Mouse (Mus musculus): ENCODE measurements at regions not wholly inside any gene's neighbourhood (a gene's known extent, or its start where the extent isn't known, plus 50 kb on each side); places are given as distances from the start of the nearest gene placed in this dataset.
A peak's percentile ranks its signal among the peaks of the same experiment; 100 is the strongest.

- H3K36me3 ChIP-seq (ENCODE audit: insufficient read depth, low read length), result no peaks in the 10 kb centered on the region
- H3K9ac ChIP-seq (replicated peaks; ENCODE audit: low read depth), result no peak overlapping the region
- ATAC-seq (no peak), DNase-seq (ENCODE audit: low spot score) (no peak)
- H3K27me3 ChIP-seq (replicated peaks; ENCODE audit: insufficient read depth, low read length), result no peaks in the 10 kb centered on the region
- H3K9me3 ChIP-seq (ENCODE audit: low read length), result no peaks in the 10 kb centered on the region
- no peak overlapping the region for H3K4me3 ChIP-seq (ENCODE audit: low read depth, low read length)
- WGBS, result 88% methylated on average over 20 of the region's 20 CpGs
- 0 out of 2 replicates have a peak, but pooled peaks cover 2% of the 10 kb centered on the region for H3K4me1 ChIP-seq (ENCODE audit: insufficient read depth, low read depth, low read length)
- no peak overlapping the region for H3K4me2 ChIP-seq (replicated peaks; ENCODE audit: low read depth, low read length)
- TF ChIP-seq EP300 (IDR thresholded peaks at IDR 0.05) (no peak), CTCF (IDR thresholded peaks at IDR 0.05) (no peak)
- H3K27ac ChIP-seq (ENCODE audit: low read length), result no peak overlapping the region
Measured at GRCm38 (mm10) chr6:51039486-51040180, 385.4 kb upstream of the Npvf start.

GRCm38 (mm10) chr6:51043970-51044369, 388.5 kb upstream of the Nfe2l3 start:
- no peak for TF ChIP-seq EP300 (IDR thresholded peaks at IDR 0.05)
- TF ChIP-seq CTCF (IDR thresholded peaks at IDR 0.05), result no peak
- no peaks in the 10 kb centered on the region for H3K36me3 ChIP-seq (ENCODE audit: insufficient read depth, low read length)
- H3K9me3 ChIP-seq (ENCODE audit: low read length), result no peaks in the 10 kb centered on the region
- no peak for DNase-seq (ENCODE audit: low spot score)
- H3K27me3 ChIP-seq (replicated peaks; ENCODE audit: insufficient read depth, low read length), result no peaks in the 10 kb centered on the region
- WGBS, result 91% methylated on average over 7 of the region's 7 CpGs
- H3K4me1 ChIP-seq (ENCODE audit: insufficient read depth, low read depth, low read length), result no peaks in the 10 kb centered on the region
- no peak overlapping the region for H3K4me3 ChIP-seq (ENCODE audit: low read depth, low read length)
- no peak overlapping the region for H3K9ac ChIP-seq (replicated peaks; ENCODE audit: low read depth)
- no peak for ATAC-seq
- H3K27ac ChIP-seq (ENCODE audit: low read length), result no peak overlapping the region
- no peak overlapping the region for H3K4me2 ChIP-seq (replicated peaks; ENCODE audit: low read depth, low read length)

GRCm38 (mm10) chr6:51044873-51045272, 387.6 kb upstream of the Nfe2l3 start:
- Histone ChIP-seq H3K4me1 (ENCODE audit: insufficient read depth, low read depth, low read length) (no peaks in the 10 kb centered on the region), H3K27ac (ENCODE audit: low read length) (no peak overlapping the region), H3K27me3 (replicated peaks; ENCODE audit: insufficient read depth, low read length) (no peaks in the 10 kb centered on the region), H3K36me3 (ENCODE audit: insufficient read depth, low read length) (no peaks in the 10 kb centered on the region), H3K4me2 (replicated peaks; ENCODE audit: low read depth, low read length) (no peak overlapping the region), H3K9me3 (ENCODE audit: low read length) (no peaks in the 10 kb centered on the region), H3K4me3 (ENCODE audit: low read depth, low read length) (no peak overlapping the region), H3K9ac (replicated peaks; ENCODE audit: low read depth) (no peak overlapping the region)
- TF ChIP-seq EP300 (IDR thresholded peaks at IDR 0.05) (no peak), CTCF (IDR thresholded peaks at IDR 0.05) (no peak)
- ATAC-seq, result no peak
- WGBS, result 77% methylated on average over 14 of the region's 14 CpGs
- DNase-seq (ENCODE audit: low spot score), result no peak

GRCm38 (mm10) chr6:51052451-51052921, 380.0 kb upstream of the Nfe2l3 start:
- DNase-seq (ENCODE audit: low spot score), result no peak
- Histone ChIP-seq H3K27ac (ENCODE audit: low read length) (no peak overlapping the region), H3K36me3 (ENCODE audit: insufficient read depth, low read length) (no peaks in the 10 kb centered on the region), H3K9me3 (ENCODE audit: low read length) (no peaks in the 10 kb centered on the region), H3K4me3 (ENCODE audit: low read depth, low read length) (no peak overlapping the region), H3K4me2 (replicated peaks; ENCODE audit: low read depth, low read length) (no peak overlapping the region), H3K4me1 (ENCODE audit: insufficient read depth, low read depth, low read length) (no peaks in the 10 kb centered on the region), H3K27me3 (replicated peaks; ENCODE audit: insufficient read depth, low read length) (no peaks in the 10 kb centered on the region), H3K9ac (replicated peaks; ENCODE audit: low read depth) (no peak overlapping the region)
- ATAC-seq, result no peak
- WGBS, result 58% methylated on average over 5 of the region's 5 CpGs
- TF ChIP-seq CTCF (IDR thresholded peaks at IDR 0.05) (no peak), EP300 (IDR thresholded peaks at IDR 0.05) (no peak)

GRCm38 (mm10) chr6:51057229-51057628, 375.2 kb upstream of the Nfe2l3 start:
- no peaks in the 10 kb centered on the region for H3K27me3 ChIP-seq (replicated peaks; ENCODE audit: insufficient read depth, low read length)
- H3K4me2 ChIP-seq (replicated peaks; ENCODE audit: low read depth, low read length), result no peak overlapping the region
- H3K4me3 ChIP-seq (ENCODE audit: low read depth, low read length), result no peak overlapping the region
- no peaks in the 10 kb centered on the region for H3K9me3 ChIP-seq (ENCODE audit: low read length)
- no peak overlapping the region for H3K9ac ChIP-seq (replicated peaks; ENCODE audit: low read depth)
- 49% methylated on average over 7 of the region's 7 CpGs for WGBS
- no peaks in the 10 kb centered on the region for H3K4me1 ChIP-seq (ENCODE audit: insufficient read depth, low read depth, low read length)
- no peaks in the 10 kb centered on the region for H3K36me3 ChIP-seq (ENCODE audit: insufficient read depth, low read length)
- TF ChIP-seq CTCF (IDR thresholded peaks at IDR 0.05) (no peak), EP300 (IDR thresholded peaks at IDR 0.05) (no peak)
- DNase-seq (ENCODE audit: low spot score) (no peak), ATAC-seq (no peak)
- H3K27ac ChIP-seq (ENCODE audit: low read length), result no peak overlapping the region

GRCm38 (mm10) chr6:51059923-51060847, 372.3 kb upstream of the Nfe2l3 start:
- Histone ChIP-seq H3K36me3 (ENCODE audit: insufficient read depth, low read length) (no peaks in the 10 kb centered on the region), H3K27me3 (replicated peaks; ENCODE audit: insufficient read depth, low read length) (no peaks in the 10 kb centered on the region), H3K4me3 (ENCODE audit: low read depth, low read length) (no peak overlapping the region), H3K4me2 (replicated peaks; ENCODE audit: low read depth, low read length) (no peak overlapping the region), H3K4me1 (ENCODE audit: insufficient read depth, low read depth, low read length) (no peaks in the 10 kb centered on the region), H3K9ac (replicated peaks; ENCODE audit: low read depth) (no peak overlapping the region), H3K27ac (ENCODE audit: low read length) (no peak overlapping the region), H3K9me3 (ENCODE audit: low read length) (no peaks in the 10 kb centered on the region)
- WGBS, result 46% methylated on average over 7 of the region's 7 CpGs
- DNase-seq (ENCODE audit: low spot score) (peak; percentile 67), ATAC-seq (peak; percentile 53)
- TF ChIP-seq CTCF (IDR thresholded peaks at IDR 0.05), result no peak
- peak; percentile 60; the same call in 1 of the 2 replicates for TF ChIP-seq EP300 (IDR thresholded peaks at IDR 0.05)

Data from lung, postnatal 0 days (tissue).